Mouse (Mus musculus): ENCODE measurements at regions not wholly inside any gene's neighbourhood (a gene's known extent, or its start where the extent isn't known, plus 50 kb on each side); places are given as distances from the start of the nearest gene placed in this dataset.

- DNase-seq (ENCODE audit: extremely low spot score, low read depth, low spot score): no peak
These were observed 94.0 kb upstream of the Smad3 start for GRCm38 (mm10) chr9:63851809-63852208.

GRCm38 (mm10) chr9:63850316-63850693, 92.5 kb upstream of the Smad3 start:
- no peak for DNase-seq (ENCODE audit: extremely low spot score, low read depth, low spot score)

GRCm38 (mm10) chr9:63849564-63850315, 91.9 kb upstream of the Smad3 start:
- no peak for DNase-seq (ENCODE audit: extremely low spot score, low read depth, low spot score)

DNA sequence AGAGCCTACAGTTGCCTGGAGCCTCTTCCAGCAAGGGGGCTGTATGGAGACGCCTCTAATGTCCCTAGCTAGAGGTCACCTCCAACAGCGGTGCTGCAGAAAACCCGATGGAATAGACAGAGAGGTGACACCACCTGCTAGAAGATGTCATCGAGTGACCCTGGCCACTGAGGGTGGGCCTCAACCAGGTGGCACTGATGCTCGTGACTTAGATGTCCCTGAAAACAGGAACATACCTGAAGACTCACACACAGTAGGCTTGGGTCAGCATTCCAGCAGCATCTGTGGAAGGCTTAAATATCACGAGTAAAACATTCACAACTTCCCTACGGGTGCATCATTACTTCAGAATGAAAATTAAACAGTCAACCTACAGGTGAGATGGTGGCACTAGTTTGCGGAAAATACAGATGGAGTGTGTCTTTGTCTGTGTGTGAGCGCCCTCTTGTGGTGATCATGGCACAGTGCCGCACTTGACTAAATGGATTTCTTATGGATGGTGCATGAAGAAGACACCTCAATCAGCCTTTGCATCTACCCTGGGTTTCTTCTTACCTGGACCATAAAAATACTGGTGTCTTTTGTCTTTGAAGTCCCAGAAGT, 86.2 kb upstream of the Smad3 start:
- peak; percentile 71 for DNase-seq (ENCODE audit: extremely low spot score, low read depth, low spot score)

DNA sequence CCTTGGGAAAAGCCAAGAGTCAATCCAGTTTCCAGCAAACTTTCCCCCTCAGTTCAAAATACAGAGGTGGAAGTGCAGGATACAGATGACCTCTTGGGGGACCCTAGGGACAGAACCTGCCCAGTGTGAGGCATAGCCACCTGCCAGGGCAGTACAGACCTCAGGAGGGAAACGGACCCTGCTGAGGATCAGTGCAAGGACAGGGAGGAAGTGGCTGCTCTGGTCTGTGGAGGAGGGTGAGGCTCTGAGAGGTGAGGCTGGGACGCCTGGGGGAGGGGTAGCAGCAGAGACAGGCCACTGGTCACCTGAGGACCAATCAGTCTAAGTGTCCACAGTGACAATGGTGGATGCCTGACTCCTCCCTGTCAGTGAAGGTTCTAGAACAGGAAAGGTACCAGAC, 85.6 kb upstream of the Smad3 start:
- no peak for DNase-seq (ENCODE audit: extremely low spot score, low read depth, low spot score)

- DNase-seq (ENCODE audit: extremely low spot score, low read depth, low spot score): no peak
These were observed 83.3 kb upstream of the Smad3 start for GRCm38 (mm10) chr9:63841102-63841501.

DNA sequence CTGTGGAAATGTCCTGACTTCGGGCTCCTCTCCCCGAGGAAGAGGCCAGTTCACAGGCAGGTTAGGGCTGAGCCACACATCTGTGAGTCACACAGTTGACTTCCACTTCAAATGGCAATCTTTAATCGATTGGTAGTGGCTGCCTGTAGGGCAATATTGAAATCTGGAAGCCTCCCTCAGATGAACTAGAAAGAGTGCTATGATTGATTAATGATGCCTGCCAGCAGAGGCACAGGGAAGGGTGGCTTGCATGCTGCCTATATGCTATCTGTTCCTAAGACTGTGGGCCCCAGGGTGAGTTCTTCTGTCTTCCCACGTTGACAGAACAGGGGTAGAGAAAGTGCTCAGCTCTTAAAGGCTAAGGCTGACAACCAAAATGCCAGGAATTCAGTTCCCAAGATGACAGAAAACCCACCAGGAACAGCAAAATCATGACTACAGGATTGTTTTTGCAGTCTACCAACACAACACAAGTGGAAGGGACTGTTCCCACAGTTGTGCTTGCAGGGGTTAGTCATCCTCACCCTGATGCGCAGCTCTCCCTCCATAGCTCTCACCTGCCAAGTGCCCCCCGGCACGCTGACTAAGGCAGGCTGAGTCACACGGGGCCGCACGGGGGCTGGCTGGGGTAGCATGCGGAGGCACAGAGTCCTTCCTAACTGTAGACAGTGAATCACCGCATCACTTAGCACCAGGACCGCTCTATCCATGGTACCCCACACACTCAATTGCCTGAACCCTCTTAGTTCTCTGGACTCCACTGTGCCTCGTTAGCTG, 81.4 kb upstream of the Smad3 start:
- DNase-seq (ENCODE audit: extremely low spot score, low read depth, low spot score): no peak

DNA sequence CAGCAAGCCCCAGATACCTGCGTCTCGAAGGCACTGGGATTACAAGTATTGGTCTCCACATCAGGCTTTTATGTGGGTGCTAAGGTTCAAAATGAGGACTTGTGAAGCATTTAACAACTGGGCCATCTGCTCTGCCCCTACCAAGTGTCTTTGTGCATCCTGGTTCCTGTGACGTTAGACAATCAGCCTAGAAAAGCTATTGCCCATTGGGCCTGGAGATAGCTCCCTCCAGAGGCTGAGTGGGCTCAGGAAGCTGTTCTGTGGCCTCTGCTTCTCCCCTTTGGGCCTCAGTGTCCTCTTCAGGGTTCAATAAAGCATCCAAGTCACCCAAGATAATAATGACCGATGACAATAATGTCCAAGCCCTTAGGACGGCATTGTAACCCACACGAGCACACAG, 79.8 kb upstream of the Smad3 start:
- DNase-seq (ENCODE audit: extremely low spot score, low read depth, low spot score): no peak

GRCm38 (mm10) chr9:63836565-63837284, 78.9 kb upstream of the Smad3 start:
- DNase-seq (ENCODE audit: extremely low spot score, low read depth, low spot score): peak; percentile 12

- DNase-seq (ENCODE audit: extremely low spot score, low read depth, low spot score): no peak
These were observed 78.2 kb upstream of the Smad3 start for GRCm38 (mm10) chr9:63836036-63836435.

- DNase-seq (ENCODE audit: extremely low spot score, low read depth, low spot score): no peak
These were observed 76.6 kb upstream of the Smad3 start for GRCm38 (mm10) chr9:63834416-63834815.

GRCm38 (mm10) chr9:63818163-63818562, 60.4 kb upstream of the Smad3 start:
- no peak for DNase-seq (ENCODE audit: extremely low spot score, low read depth, low spot score)

- no peak for DNase-seq (ENCODE audit: extremely low spot score, low read depth, low spot score)
These were observed 58.7 kb upstream of the Smad3 start for GRCm38 (mm10) chr9:63816540-63816939.

DNA sequence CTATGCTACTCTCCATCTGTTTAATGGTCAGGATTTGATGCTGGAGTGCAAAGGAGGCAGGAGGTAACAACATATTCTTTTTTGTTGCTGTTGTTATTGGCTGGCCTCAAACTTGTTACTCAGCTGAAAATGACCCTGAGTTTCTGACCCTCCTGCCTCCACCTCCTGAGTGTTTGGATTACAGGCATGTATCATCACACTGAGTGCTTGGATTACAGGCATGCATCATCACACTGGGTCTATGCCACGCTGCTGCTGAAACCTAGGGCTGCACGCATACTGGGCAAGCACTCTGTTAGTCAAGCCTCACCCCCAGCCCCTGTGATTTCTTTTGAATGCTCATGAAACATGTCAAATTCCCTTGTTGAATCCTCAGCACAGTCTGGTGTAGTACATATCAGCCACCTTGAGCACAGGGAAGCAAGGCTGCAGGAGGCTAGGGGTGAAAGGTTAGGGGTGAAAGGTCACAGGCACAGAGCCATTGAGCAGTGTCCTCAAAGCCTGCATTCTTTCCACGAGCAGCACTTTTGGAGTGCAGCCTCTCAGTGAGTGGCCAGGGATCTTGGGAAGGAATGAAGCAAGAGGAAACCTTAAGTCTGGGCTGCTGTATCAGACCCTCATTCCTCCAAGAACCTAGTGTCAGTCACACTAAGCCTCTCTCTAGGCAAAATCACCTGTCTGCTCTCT, 52.2 kb upstream of the Smad3 start:
- DNase-seq (ENCODE audit: extremely low spot score, low read depth, low spot score): no peak
